Mouse (Mus musculus) T-helper 2 cell (primary cell): ENCODE data around the gene Mbl1.

Experiments
- in situ Hi-C: fragments of 300-600 bp; cut with MboI, MseI; formaldehyde crosslinking; loops from one replicate; pipeline ENCODE4 v1.15.1; 2025; ENCODE audit warnings: high pct_unique_total_duplicates

Gene Mbl1

DNA sequence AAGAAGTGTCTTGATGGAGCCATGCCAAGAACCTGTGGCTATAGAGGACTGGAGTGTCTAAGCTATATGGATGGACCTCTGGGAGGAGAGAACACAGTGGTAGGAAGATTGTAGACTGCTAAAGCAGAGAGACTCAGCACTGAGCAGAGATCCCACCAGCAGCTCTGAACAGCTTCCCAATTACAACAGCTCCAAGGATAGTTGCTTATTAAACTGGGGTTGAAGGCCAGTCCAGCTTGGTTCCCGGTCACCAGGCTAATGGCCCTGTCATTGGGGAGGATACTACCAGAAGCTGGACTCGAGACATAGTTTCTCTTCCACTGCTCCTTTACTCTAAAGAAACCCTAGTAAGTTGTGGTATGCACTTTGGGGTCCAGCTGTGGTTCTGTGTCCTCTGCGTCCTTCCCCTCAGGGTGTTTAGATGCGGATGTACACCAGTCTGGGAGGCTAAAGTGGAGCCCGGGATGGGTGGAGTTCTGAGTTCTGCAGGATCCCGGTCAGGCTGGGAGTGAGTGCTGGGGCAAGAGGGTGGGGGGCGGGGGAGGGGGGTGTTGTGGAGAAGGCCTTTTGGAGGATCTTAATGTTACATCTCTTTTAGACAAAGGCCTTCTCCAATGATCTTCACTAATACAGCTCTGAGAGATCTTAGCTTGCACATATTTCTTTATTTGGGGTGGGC, at the start of gene Mbl1:
Gene Mbl1 (plus strand): TSS at position 239 of the 679 bp plus-strand sequence.
- in situ Hi-C loops = no loop called here

GRCm38 (mm10) chr14:41102269-41102668, 49.0 kb upstream of the Mbl1 start:
- in situ Hi-C loops = no loop called here

DNA sequence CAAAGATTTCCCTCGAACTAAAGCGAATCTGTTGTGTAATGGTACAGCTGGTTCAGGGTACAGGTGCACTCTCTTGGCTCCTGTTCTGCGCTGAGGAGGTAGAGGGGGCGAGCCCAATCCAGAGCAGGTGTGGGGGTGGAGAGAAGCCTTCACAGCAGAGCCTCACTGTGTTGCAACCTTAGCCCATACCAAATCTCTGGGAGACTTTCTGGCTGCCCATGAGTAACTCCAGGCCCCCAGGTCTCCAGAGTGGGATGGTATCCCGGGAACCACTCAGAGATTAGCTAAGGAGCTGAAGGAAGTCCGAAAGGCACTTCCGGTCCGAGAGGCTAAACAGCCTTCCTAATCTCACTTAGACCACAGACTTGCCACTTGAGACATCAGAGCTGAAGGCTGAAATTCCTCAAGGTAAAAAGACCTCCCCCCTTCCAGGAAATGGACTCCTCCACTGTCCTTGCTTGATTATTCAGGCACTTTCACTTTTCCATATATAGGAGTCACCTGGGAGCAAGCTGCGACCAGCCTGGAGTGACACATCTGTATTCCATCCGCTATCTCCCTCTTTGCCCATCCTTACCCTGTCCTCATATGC, 46.3 kb upstream of the Mbl1 start, which contains the start of gene Mat1a:
Gene Mat1a (plus strand): TSS at position 183 of the 592 bp plus-strand sequence.
- in situ Hi-C loops = no loop called here

DNA sequence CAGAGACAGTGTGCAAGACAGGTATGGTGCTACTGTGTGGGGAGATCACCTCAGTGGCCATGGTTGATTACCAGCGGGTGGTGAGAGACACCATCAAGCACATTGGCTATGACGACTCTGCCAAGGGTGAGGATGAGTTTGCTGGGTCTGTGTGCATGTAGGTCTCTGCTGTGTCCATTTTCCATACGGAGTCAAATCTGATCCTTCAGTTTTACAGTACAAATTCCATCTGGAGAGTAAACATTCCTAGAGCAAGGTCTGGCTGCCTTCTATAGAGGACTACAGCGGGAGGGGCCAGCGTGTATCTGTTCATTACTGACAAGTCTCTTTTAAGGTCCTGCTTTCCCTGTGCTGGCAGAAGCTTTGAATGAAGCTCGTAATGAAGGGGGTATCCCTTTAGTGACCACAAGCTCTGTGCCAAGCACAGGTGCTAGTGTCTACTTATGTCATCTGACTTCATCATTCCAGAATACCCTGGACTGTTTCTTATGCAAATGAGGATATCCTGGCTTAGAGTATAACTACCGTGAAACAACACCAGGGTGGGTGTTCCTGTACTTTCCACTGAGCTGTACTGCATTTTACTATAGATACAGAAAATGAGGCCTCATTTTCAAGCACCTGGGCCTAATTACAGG, 40.1 kb upstream of the Mbl1 start:
- in situ Hi-C loops = no loop called here

DNA sequence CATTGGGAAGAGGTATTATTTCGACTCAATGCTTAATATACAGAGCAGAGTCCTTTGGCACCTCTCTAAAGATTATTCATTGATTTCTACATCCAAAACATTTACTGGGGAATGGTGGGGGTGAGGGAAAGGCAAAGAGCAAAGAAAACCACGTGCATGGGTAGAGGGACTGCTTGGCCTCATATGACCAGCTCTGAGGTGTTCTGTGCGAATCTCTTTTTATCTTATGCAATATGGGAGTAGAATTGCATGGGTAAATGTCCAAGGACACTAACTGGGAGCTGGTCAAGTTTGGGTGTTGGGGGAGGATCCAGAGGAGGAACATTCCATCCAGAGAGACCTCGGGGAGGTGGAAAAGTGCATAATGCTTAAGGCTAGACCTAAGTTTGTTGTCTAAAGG, 38.3 kb upstream of the Mbl1 start:
- in situ Hi-C loops = no loop called here

DNA sequence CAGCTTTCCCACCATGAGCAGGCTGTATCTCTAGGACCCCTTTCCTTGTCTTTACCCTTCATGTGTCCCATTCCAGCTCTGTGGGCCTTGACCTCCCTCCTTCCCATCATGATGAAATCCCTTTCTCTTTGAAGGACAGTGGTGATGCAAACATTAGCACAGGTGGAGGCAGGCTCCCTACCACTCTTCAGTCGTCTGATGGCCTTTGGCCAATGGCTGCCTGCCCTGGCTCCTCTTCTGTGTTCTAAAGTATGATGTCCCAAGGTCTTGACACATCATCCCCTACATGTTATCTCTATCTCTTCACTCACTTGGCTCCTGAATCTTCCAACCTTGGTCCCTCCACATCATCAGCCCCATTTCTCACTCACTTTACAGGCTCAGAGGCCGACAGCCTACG, 35.0 kb upstream of the Mbl1 start:
- in situ Hi-C loops = no loop called here

DNA sequence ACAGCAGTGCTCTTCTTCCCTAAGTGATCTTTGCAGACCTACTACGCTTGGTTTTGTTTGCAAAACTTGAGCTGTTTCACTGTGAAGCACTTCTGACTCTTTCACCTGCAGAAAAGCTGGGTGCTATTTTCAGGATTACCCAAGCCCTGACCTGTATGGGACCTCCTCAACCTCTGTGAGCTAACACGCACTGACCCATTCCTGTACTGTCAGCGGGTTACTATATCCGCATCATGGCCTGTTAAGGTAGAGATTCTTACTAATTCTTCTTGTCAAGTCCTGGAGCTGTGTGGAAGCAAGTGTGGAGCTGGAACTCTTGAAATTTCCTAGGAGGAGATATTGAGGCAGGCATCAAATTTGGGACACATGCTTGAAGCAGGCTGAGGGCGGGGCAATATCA, 26.6 kb upstream of the Mbl1 start:
- in situ Hi-C loops = no loop called here

- in situ Hi-C loops = no loop called here
Observed at GRCm38 (mm10) chr14:41127997-41128396, 23.3 kb upstream of the Mbl1 start.

DNA sequence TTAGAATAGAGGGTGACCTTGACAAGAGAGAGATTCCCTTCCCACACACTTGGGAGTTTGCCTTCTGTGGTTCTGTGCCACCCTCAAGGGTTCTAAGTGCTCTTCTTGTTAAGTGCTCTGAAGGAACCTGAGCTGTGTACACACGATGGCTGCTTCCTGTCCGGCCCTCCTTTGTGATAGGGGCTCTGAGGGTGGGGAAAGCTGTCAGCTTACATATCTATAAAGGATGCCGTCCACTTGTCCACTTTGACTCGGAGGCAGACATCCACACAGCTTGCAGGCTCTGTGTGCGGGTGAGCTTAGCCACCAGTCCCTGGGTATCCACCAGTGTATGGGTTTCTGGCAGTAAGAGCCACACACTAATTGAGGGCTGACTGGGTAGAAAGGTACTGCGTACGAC, 19.7 kb upstream of the Mbl1 start, which contains the start of gene Sftpa1:
Gene Sftpa1 (plus strand): TSS at position 243 of the 400 bp plus-strand sequence.
- in situ Hi-C loops = no loop called here

- in situ Hi-C loops = no loop called here
Observed at GRCm38 (mm10) chr14:41137006-41137405, 14.3 kb upstream of the Mbl1 start.

- in situ Hi-C loops = no loop called here
Observed at GRCm38 (mm10) chr14:41140686-41141085, 10.6 kb upstream of the Mbl1 start.

DNA sequence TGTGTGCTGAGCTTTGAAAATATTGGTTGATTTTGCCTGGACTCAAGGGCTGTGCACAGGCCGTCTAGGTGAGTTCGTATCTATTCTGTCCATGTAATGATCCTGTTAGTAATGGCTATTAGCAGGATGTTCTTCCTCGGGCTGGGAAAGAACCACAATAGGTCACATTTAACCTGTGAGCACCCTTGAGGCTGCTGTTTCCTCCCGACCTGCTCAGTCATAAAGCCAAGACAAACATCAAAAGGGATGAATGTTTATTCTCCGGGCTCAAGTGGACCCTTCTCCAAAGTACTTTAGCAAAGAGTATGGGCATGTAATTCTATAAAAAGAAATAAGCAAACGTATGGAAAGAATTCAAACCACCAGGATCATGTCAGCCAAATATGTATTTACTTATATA, 5.2 kb upstream of the Mbl1 start:
- in situ Hi-C loops = no loop called here

- in situ Hi-C loops = no loop called here
Observed at GRCm38 (mm10) chr14:41146922-41147321, 4.3 kb upstream of the Mbl1 start.

GRCm38 (mm10) chr14:41147356-41147755, 3.9 kb upstream of the Mbl1 start:
- in situ Hi-C loops = no loop called here

DNA sequence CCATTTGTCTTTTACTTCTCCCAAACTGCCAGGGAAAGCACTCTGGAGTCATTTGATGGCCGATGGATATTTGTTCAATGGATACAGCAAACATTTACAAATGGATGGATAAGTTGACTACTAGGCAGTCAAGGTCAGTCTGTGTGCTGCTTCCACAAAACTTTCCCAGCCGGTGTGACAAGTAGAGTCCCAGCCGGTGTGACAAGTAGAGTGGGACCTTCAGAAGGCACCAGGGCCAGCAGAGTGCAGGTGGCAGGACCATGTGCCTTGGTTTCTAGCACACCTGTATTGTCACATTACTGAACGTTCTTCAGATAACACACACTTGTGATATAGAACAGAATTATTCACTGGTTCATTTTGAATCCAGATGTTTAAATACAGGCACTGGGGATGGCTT, 8.8 kb downstream of the Mbl1 start:
- in situ Hi-C loops = no loop called here

- in situ Hi-C loops = no loop called here
Observed at GRCm38 (mm10) chr14:41160743-41161142, 9.5 kb downstream of the Mbl1 start.

- in situ Hi-C loops = no loop called here
Observed at GRCm38 (mm10) chr14:41162663-41163062, 11.4 kb downstream of the Mbl1 start.

- in situ Hi-C loops = no loop called here
Observed at GRCm38 (mm10) chr14:41167278-41167677, 16.0 kb downstream of the Mbl1 start.

GRCm38 (mm10) chr14:41168567-41168966, 17.3 kb downstream of the Mbl1 start:
- in situ Hi-C loops = no loop called here

- in situ Hi-C loops = no loop called here
Observed at GRCm38 (mm10) chr14:41170514-41170913, 19.3 kb downstream of the Mbl1 start.

GRCm38 (mm10) chr14:41174802-41175201, 23.5 kb downstream of the Mbl1 start:
- in situ Hi-C loops = no loop called here

- in situ Hi-C loops = no loop called here
Observed at GRCm38 (mm10) chr14:41185059-41185821, 34.0 kb downstream of the Mbl1 start, which contains the start of gene Sftpd. TSS of gene Sftpd (minus strand) at chr14:41185149.
